Mouse (Mus musculus) G1E (cell line): ENCODE results near the gene Lhcgr. TPM values are rescaled to one million over a fixed set of nuclear protein-coding genes. Genes with fewer than 3 reads are reported as not detected.

Experiments used
- ATAC-seq: 2 replicates; pipeline ENCODE4 v1.8.0; 2016; ENCODE audit warnings: mild to moderate bottlenecking; ENCODE audit not compliant: insufficient number of reproducible peaks, poor library complexity, low FRiP score, severe bottlenecking; ENCODE audit errors: extremely low read depth
- DNase-seq: peaks from one replicate; pipeline ENCODE4 v3.0.0; 2012; ENCODE audit warnings: low spot score
- H3K27me3 ChIP-seq: 2 replicates; pipeline ENCODE4 v1.6.1; 2012; ENCODE audit warnings: mild to moderate bottlenecking, low read length, inconsistent platforms; ENCODE audit not compliant: insufficient read depth
- H3K36me3 ChIP-seq: replicated peaks from 2 replicates; pipeline ENCODE3; 2012; ENCODE audit warnings: mild to moderate bottlenecking, inconsistent platforms
- H3K4me1 ChIP-seq: 2 replicates; pipeline ENCODE4 v1.6.1; 2012; ENCODE audit warnings: low read depth, low read length, inconsistent platforms, mixed read lengths; ENCODE audit not compliant: insufficient read depth
- H3K4me3 ChIP-seq: 2 replicates; pipeline ENCODE4 v1.5.1; 2012; ENCODE audit warnings: low read depth, mild to moderate bottlenecking, inconsistent platforms, low read length, moderate library complexity, mixed read lengths
- H3K9me3 ChIP-seq: replicated peaks from 2 replicates; pipeline ENCODE4 v1.6.1; 2012; ENCODE audit warnings: inconsistent platforms
- CTCF ChIP-seq: IDR thresholded peaks from 2 replicates; pipeline ENCODE4 v1.5.1; 2012; ENCODE audit warnings: low read depth, low read length, inconsistent platforms, mixed read lengths
- GATA1 ChIP-seq: IDR thresholded peaks from 2 replicates; pipeline ENCODE4 v1.6.1; 2012; ENCODE audit warnings: borderline replicate concordance, low read length, inconsistent platforms, mixed read lengths
- GATA2 ChIP-seq: IDR thresholded peaks from 2 replicates; pipeline ENCODE4 v1.6.1; 2012; ENCODE audit warnings: low read depth, low read length, inconsistent platforms, borderline replicate concordance
- POLR2AphosphoS5 ChIP-seq: IDR thresholded peaks from 2 replicates; pipeline ENCODE4 v1.6.1; 2012; ENCODE audit warnings: low read depth, low read length, inconsistent platforms; ENCODE audit not compliant: insufficient replicate concordance
- TAL1 ChIP-seq: conservative IDR thresholded peaks from 2 replicates; pipeline ENCODE4 v1.6.1; 2012; ENCODE audit warnings: low read depth, low read length, inconsistent platforms, mixed read lengths
- polyA plus RNA-seq: library from polyadenylated mRNA; stranded (reverse); fragments of >175 nt; gene quantifications from 2 replicates; pipeline ENCODE4 v1.2.3, GENCODE M21; 2012
- total RNA-seq, 2 experiments: library from RNA; stranded (forward) in 1 of 2; stranded (reverse) in 1 of 2; fragments of 200-1000 nt in 1 of 2; fragments of >200 nt in 1 of 2; fragmentation: Nextera tagmentation in 1 of 2; gene quantifications; 2 replicates each; pipeline ENCODE4 v1.2.3; 2014 to 2017

The Lhcgr gene
- total and polyA plus RNA-seq, 3 experiments = 0.16 TPM; not detected in 2

GRCm38 (mm10) chr17:88766857-88767256 lies 24.9 kb downstream of the Lhcgr start:
- Histone ChIP-seq H3K4me1 (no peaks in the 10 kb centered on the region), H3K36me3 (no peaks in the 10 kb centered on the region), H3K9me3 (peaks cover 11% of the 10 kb centered on the region; the same call in 1 of the 2 replicates), H3K4me3 (no peak overlapping the region), H3K27me3 (no peaks in the 10 kb centered on the region)
- no peak for ATAC-seq
- DNase-seq = no peak
- TF ChIP-seq CTCF = no peak
- TF ChIP-seq POLR2AphosphoS5 = no peak
- TF ChIP-seq TAL1 = no peak
- TF ChIP-seq GATA1 = no peak
- no peak for TF ChIP-seq GATA2

- no peaks in the 10 kb centered on the region for H3K36me3 ChIP-seq
- H3K4me1 ChIP-seq = no peaks in the 10 kb centered on the region
- no peak overlapping the region for H3K4me3 ChIP-seq
- ATAC-seq (no peak), DNase-seq (no peak)
- H3K27me3 ChIP-seq = no peaks in the 10 kb centered on the region
- peaks cover 17% of the 10 kb centered on the region; the same call in 1 of the 2 replicates for H3K9me3 ChIP-seq
- no peak for TF ChIP-seq GATA2
- TF ChIP-seq GATA1 = no peak
- no peak for TF ChIP-seq TAL1
- no peak for TF ChIP-seq CTCF
- TF ChIP-seq POLR2AphosphoS5 = no peak
Observed at GRCm38 (mm10) chr17:88764136-88764485, 27.7 kb downstream of the Lhcgr start.

- no peak for TF ChIP-seq TAL1
- TF ChIP-seq CTCF = no peak
- no peak for TF ChIP-seq GATA2
- no peak for TF ChIP-seq POLR2AphosphoS5
- no peak for TF ChIP-seq GATA1
- DNase-seq = no peak
- Histone ChIP-seq H3K4me1 (no peaks in the 10 kb centered on the region), H3K4me3 (no peak overlapping the region), H3K9me3 (peaks cover 19% of the 10 kb centered on the region; the same call in 1 of the 2 replicates), H3K27me3 (no peaks in the 10 kb centered on the region), H3K36me3 (no peaks in the 10 kb centered on the region)
- ATAC-seq = no peak
Observed at GRCm38 (mm10) chr17:88763396-88764135, 28.2 kb downstream of the Lhcgr start.

DNA sequence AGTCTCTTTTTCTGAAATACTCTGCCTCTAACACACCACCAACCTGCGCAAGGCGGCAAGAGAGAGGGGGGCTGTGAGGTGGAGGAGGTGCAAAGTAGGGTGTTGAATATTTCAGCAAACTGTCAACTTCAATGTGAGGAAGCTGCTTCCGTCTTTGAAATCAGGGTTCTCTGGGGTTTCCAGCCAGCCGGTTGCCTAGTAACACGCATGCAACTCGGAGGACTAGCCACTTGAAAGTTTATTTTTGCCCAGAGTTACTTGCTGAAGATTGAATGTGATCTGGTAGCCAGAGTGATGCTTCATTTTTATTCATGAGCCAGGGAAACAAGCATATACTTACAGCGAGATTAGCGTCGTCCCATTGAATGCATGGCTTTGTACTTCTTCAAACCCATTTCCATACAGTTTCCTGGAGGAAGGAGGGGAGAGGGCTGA lies 33.8 kb downstream of the Lhcgr start:
- TF ChIP-seq GATA2 (no peak), GATA1 (no peak), TAL1 (no peak), POLR2AphosphoS5 (no peak), CTCF (no peak)
- H3K4me1 ChIP-seq = no peaks in the 10 kb centered on the region
- no peaks in the 10 kb centered on the region for H3K36me3 ChIP-seq
- H3K27me3 ChIP-seq = no peaks in the 10 kb centered on the region
- no peak for ATAC-seq
- no peak overlapping the region for H3K4me3 ChIP-seq
- DNase-seq = no peak
- H3K9me3 ChIP-seq = peaks cover 27% of the 10 kb centered on the region

DNA sequence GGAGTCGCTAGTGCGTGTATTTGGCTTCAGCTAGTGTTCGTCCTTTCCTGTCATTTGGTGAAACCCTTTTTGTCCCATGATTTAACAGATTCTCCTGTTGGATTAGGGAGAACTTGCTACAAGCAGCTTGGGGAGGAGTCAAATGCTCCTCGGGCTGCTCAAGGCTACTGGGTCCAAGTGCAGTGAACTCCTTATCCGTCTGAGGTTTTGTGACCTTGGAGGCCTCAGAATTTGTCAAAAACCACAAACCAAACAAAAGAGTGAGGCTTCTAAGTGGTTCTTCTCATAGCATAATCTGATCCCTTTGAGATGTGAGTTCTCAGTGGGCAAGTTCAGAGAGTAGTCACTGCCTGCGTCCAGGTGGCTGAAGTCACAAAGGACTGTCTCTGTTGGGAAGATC lies 36.0 kb downstream of the Lhcgr start:
- DNase-seq (no peak), ATAC-seq (no peak)
- TF ChIP-seq GATA2 = no peak
- TF ChIP-seq CTCF = no peak
- no peak for TF ChIP-seq TAL1
- no peak for TF ChIP-seq GATA1
- TF ChIP-seq POLR2AphosphoS5 = no peak
- no peaks in the 10 kb centered on the region for H3K36me3 ChIP-seq
- no peaks in the 10 kb centered on the region for H3K27me3 ChIP-seq
- H3K4me1 ChIP-seq = no peaks in the 10 kb centered on the region
- H3K4me3 ChIP-seq = no peak overlapping the region
- peaks cover 27% of the 10 kb centered on the region for H3K9me3 ChIP-seq

GRCm38 (mm10) chr17:88753472-88753857 lies 38.3 kb downstream of the Lhcgr start:
- Histone ChIP-seq H3K9me3 (peaks cover 26% of the 10 kb centered on the region), H3K36me3 (no peaks in the 10 kb centered on the region), H3K4me3 (no peak overlapping the region), H3K4me1 (no peaks in the 10 kb centered on the region), H3K27me3 (no peaks in the 10 kb centered on the region)
- ATAC-seq (no peak), DNase-seq (no peak)
- TF ChIP-seq GATA1 = no peak
- no peak for TF ChIP-seq POLR2AphosphoS5
- TF ChIP-seq CTCF = no peak
- TF ChIP-seq GATA2 = no peak
- no peak for TF ChIP-seq TAL1
